Mouse (Mus musculus) spleen, embryonic (tissue): ENCODE results near the gene Tmem143.
"Not testable (repeated sequence)": the region's sequence is repeated elsewhere in the genome, so short reads cannot be mapped to it uniquely, and the experiment has no call there.

Source experiments
- CTCF ChIA-PET: fragments of 350-600 bp; sonication (Branson Sonifier 250); formaldehyde crosslinking; loops from one replicate; lab custom pipeline; 2022; lab: Charles Lee

Tmem143 gene

DNA sequence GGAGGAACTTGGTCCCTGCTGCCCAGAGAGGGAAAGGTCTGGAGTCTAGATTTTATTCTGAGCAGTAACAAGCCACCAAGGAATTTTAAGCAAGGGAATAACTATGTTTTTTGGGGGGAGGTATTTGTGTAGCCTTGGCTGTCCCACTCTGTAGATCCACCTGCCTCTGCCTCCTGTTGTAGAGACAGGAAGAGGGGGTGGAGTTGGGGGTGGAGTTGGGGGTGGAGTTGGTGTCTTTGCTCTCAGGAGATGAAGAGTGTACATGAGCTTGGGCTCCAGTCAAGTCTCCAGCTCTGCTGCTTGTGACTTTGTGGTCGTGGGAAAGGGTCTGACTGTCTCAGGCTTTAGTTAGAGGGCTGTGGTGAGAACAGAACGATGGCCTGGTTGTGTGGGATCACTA, 15.7 kb upstream of the Tmem143 start:
- CTCF ChIA-PET = no interaction called here

DNA sequence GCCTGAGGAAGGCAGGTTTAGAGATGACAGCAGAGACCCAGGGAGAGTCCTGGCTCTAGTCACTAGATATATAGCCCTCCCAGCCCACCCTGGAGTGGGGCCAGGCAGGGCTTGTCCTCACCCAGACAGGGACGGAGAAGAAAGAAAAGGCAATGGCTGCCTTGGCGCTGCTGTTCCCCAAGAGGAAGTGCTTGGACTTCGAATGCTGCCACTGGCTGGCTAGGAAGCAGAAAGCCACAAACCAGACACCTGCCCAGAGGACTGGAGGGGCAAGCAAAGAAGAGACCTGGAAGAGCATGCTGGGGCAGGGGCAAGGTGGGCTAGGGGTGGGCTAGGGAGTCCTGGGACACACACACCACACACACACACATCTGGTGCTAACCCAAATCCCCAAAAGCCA, 9.5 kb upstream of the Tmem143 start:
- CTCF ChIA-PET = no interaction called here

DNA sequence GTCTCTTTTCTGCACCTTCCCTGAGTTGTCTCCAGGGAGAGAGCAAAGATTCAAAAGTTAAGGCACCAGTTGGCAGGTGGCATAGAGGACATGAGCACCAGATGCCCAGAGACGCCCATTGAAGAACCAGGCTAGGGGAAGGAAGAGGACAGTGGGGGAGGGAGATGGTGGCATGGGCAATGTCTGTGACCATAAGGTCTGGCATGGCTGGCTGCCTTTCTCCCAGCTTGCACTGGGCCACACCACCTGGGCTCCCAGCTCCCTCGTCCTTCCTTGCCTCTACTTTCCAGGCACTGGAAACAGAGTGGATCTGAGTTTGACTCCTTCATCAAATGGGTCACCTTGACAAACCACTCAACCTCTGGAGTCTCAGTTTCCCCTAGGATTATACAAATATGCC, 4.1 kb upstream of the Tmem143 start:
- CTCF ChIA-PET = interaction anchor here (0.6 kb wide), 1 partner anchor 32 kb away, joined by 7 read pairs; no protein-coding TSS in a partner anchor

GRCm38 (mm10) chr7:45895931-45896516, 717 bp upstream of the Tmem143 start:
- CTCF ChIA-PET = interaction anchor here (0.6 kb wide), 1 partner anchor 7 kb away, joined by 6 read pairs; no protein-coding TSS in a partner anchor

- CTCF ChIA-PET = interaction anchor here (0.5 to 0.6 kb wide), 2 partner anchors 18 to 999 kb away, joined by 3 to 4 read pairs; no protein-coding TSS in a partner anchor
These were observed 567 bp downstream of the Tmem143 start for GRCm38 (mm10) chr7:45897258-45897757.

- CTCF ChIA-PET = not testable (repeated sequence)
These were observed 1.4 kb downstream of the Tmem143 start for GRCm38 (mm10) chr7:45898125-45898524.

DNA sequence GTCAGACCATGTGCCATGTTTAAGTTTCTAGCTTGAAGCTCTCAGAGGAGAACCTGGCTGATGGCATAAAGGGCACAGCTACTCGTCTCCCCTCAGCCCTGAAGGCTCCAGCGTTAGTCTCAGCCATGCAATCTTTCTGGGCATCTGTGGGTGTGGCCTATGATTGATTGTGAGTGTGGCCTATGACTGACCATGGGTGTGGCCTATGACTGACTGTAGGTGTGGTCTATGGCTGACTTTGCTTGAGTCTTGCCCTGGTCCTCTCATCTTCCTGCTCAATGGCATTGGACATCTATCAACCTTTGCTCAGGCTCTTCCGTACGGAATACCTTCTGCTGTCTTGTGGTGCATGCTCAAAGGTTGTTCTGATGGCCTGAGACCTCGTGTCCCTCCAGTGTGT, 4.8 kb downstream of the Tmem143 start:
- CTCF ChIA-PET = no interaction called here

DNA sequence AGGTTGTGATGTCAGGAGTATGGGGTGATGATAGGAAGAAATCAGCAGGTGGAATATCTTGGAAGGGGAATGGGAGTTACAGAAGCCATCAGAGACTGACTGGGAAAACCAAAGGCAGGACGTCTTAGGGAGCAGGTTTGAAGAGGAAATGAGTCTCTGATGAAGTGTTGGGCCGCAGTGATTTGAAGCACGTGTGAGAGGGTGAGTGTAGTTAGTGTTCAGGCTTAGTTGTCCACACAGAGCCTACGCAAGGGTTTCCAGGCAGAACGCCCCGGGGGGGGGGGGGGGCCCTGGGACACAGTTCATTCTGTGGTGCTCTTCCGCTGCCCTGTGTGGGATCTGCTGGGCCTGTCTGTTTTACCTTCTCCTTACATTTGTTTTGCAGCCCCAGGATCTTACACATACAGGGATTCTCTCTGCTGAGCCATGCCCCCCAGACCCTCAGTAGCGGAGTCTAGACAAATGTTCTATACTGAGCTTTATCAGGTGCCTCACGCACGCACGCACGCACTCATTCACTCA, 5.8 kb downstream of the Tmem143 start:
- CTCF ChIA-PET = no interaction called here

DNA sequence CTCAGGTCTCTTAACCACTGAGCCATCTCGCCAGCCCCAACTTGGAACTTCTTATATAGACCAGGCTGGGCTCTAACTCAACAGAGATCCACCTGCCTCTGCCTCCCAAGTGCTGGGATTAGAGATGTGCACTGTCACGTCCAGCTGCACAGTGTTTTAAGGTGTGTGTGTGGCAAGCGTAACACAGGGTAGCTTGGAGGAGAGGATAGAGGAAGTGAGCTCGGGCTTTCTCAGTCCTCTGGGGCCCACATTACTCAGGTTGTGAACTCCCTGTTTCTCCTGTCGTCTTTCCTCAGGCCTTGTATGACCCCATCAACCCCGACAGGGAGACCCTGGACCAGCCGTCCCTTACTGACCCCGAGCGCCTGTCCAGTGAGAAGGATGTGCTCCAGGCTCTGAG, 9.9 kb downstream of the Tmem143 start:
- CTCF ChIA-PET = no interaction called here

DNA sequence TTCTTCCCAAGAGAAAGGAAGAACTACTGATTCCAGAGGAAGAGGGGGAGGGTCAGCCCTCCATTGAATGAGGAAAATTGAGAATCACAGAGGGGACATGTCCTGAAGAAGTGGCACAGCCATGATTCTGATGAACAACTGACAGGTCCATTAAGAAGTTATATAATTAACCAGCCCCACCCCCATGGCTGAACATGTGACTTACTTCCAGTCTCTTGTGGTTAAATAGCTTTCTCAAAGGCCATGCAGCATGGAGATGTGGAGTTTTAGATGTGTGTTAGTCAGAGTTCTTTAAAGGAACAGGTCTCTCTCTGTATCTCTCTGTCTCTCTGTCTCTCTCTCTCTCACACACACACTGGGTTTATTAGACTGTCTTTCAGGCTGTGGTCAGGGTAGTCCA, 11.6 kb downstream of the Tmem143 start:
- CTCF ChIA-PET = no interaction called here

- CTCF ChIA-PET = interaction anchor here (1.0 kb wide), 1 partner anchor 9 kb away, joined by 3 read pairs; no protein-coding TSS in a partner anchor
These were observed 12.4 kb downstream of the Tmem143 start for GRCm38 (mm10) chr7:45909145-45909544.

GRCm38 (mm10) chr7:45914067-45914466, 17.3 kb downstream of the Tmem143 start:
- CTCF ChIA-PET = no interaction called here

DNA sequence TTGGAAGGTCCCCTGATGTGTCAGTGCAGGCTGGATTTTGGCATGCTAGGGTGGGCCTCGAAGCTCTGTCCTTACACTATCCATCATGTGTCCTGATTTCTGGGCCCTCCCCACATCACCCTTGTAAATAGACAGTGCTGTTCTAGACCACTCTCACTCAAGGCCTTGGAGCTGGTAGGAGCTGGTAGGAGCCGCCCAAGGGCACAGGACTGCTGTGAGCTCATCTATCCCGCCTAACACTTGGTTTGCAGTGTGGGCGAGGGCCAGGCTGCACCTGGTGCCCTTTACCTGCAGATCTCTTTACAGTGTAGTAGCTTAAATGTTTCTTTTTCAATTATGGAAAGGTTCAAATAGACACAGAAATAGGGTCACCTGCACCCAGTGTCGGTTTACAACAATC, 18.3 kb downstream of the Tmem143 start:
- CTCF ChIA-PET = interaction anchor here (0.6 kb wide), 1 partner anchor 17 kb away, joined by 3 read pairs; no protein-coding TSS in a partner anchor

DNA sequence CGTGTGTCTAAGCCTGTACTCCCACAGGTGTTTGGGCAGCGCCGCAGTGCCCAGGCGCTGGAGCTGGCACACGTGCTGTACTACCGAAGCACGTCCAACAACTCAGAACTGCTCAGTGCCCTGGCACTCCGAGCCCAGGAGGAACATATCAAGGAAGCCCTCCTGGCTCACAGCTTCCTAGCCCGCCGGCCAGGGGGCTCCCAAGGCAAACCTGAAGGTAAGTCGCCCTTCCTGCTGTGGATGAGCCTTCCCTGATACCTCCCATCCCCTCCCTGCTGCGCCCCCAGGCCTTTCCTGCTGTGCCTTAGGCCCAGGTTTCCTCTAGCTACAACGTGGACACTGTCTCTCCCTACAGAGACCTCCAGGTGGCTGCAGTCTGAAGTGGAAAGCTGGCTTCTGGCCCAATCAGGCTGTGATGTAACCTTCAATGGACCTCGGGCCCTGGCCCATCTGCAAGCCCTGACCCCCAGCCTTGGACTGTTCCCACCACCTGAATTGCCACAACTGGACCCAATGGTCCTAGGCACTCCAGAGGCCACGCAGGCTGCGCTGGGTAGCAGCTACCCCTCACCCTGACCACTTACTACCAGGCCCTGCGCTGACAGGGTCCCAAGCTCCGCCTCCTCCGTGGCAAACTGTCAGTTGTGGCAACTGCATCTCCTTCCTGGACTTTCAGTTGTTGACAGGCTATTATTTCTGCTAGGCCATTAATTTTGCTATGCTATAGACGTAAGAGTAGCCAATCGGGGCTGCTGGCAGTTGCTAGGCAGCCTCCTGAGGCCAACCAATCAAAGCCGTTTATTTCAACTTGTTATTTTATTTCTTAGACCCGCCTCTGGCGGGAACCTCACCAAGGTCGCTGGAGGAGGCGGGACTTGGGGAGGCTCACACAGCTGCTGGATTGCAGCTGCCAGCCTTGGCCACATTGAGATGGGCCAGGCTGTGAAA, 19.6 kb downstream of the Tmem143 start:
- CTCF ChIA-PET = interaction anchor here (0.5 to 0.6 kb wide), 2 partner anchors 21 to 48 kb away, joined by 3 to 11 read pairs; no protein-coding TSS in a partner anchor

- CTCF ChIA-PET = interaction anchor here (0.5 to 1.0 kb wide), 2 partner anchors 8 to 48 kb away, joined by 3 read pairs; no protein-coding TSS in a partner anchor
These were observed 20.4 kb downstream of the Tmem143 start for GRCm38 (mm10) chr7:45917004-45917704.

GRCm38 (mm10) chr7:45917926-45918325, 21.2 kb downstream of the Tmem143 start:
- CTCF ChIA-PET = interaction anchor here (1.0 kb wide), 1 partner anchor 8 kb away, joined by 3 read pairs; no protein-coding TSS in a partner anchor

- CTCF ChIA-PET = interaction anchor here (0.6 to 1.2 kb wide), 4 partner anchors 13 to 204 kb away, joined by 3 to 5 read pairs (median 3); no protein-coding TSS in a partner anchor
These were observed 22.4 kb downstream of the Tmem143 start for GRCm38 (mm10) chr7:45919083-45919671.

GRCm38 (mm10) chr7:45919761-45920160, 23.0 kb downstream of the Tmem143 start:
- CTCF ChIA-PET = interaction anchor here (1.2 kb wide), 1 partner anchor 51 kb away, joined by 3 read pairs; no protein-coding TSS in a partner anchor

GRCm38 (mm10) chr7:45920583-45921241, 24.0 kb downstream of the Tmem143 start:
- CTCF ChIA-PET = interaction anchor here (0.7 to 1.2 kb wide), 3 partner anchors 42 to 52 kb away, joined by 3 to 4 read pairs (median 3); partner anchors contain the start of genes Grin2d and Kdelr1

GRCm38 (mm10) chr7:45921242-45921621, 24.5 kb downstream of the Tmem143 start, which contains the start of gene Emp3:
Gene Emp3 (minus strand): TSS chr7:45921404.
- CTCF ChIA-PET = interaction anchor here (0.7 to 1.1 kb wide), 2 partner anchors 43 to 49 kb away, joined by 3 to 4 read pairs; partner anchors contain the start of genes Grin2d and Kdelr1
